Mouse (Mus musculus) frontal cortex, postnatal 10 days (tissue): ENCODE data around the gene Gtf3c1.

Experiments used
- DNase-seq, 2 experiments: peaks; one replicate each; pipeline ENCODE4 v3.0.0; 2022; ENCODE audit warnings: low spot score in 2 of 2, mixed read lengths in 1 of 2

The Gtf3c1 gene

DNA sequence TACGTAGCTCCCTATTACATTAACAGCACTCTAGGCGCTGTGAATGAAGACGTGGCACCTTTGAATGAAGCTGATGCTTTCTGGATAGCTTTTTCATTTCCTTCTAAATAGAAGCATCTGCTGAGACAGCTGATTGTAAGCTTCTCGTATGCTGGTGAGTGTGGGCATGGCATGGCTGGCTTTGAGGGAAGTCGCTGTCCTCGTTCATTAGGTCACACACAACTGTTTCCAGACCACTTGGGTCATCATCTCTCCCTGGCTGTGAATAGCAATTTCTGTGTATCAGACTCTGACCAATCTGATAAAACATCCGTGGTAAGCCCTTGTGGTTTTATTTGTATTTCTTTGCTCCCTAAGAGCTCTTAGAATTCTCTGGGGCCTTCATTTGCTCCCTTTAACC, 89.6 kb downstream of the Gtf3c1 start:
- DNase-seq, result no peak

DNA sequence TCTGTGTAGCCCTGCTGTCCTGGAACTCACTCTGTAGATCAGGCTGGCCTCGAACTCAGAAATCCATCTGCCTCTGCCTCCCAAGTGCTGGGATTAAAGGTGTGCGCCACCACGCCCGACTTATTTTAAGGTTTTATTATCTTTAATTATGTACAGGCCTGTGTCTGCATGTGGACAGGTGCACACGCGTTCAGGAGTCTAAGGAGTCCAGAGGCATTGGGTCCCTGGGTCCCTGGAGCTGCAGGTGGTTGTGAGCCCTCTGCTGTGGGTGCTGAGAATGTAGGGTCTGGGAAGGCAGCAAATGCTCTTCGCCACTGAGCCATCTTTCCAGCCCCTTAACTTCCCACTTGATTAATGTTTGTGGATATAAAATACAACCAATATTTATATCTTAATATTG, 92.1 kb downstream of the Gtf3c1 start:
- DNase-seq, result no peak

DNA sequence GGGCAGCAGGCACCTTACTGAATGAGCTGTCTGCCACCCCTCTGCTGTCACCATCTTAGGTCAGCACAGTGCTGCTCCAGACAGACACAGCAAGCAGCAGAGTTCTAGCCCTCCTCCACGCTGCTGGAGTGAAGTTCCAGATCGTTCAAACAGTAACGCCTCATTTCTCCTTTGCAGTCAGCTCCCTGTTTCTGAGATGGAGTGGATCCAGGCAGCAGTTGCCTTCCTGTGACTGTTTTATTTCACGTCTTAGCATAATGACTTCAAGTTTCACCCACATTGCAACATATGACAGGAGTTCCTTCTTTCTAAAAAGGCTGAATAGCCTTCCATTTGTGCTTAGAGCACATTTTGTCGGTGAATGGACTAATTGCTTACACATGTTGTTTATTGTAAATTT, 94.0 kb downstream of the Gtf3c1 start:
- no peak for DNase-seq

DNA sequence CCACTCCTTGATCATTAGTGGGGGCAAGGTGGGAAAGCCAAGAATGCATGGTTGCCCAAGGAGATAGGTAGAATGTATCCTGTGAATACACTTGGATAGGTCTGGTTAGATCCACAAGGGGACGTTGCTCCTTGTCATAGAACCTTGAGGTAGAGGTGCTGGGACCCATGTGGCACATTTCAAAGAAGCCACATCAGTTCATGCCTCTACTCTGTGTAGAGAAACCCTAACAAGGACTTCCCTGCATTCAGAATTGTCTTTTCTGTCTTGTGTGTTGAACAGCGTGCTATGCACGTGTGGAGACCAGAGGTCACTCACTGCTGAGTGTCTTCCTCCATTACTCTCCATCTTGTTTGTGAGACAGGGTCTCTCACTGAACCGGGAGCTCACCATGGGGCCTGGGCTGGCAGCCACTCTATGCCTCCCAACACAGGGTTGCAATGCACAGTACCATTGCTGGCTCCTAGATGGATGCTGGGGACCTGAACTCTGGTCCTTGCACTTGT, 99.3 kb downstream of the Gtf3c1 start:
- DNase-seq, result no peak

DNA sequence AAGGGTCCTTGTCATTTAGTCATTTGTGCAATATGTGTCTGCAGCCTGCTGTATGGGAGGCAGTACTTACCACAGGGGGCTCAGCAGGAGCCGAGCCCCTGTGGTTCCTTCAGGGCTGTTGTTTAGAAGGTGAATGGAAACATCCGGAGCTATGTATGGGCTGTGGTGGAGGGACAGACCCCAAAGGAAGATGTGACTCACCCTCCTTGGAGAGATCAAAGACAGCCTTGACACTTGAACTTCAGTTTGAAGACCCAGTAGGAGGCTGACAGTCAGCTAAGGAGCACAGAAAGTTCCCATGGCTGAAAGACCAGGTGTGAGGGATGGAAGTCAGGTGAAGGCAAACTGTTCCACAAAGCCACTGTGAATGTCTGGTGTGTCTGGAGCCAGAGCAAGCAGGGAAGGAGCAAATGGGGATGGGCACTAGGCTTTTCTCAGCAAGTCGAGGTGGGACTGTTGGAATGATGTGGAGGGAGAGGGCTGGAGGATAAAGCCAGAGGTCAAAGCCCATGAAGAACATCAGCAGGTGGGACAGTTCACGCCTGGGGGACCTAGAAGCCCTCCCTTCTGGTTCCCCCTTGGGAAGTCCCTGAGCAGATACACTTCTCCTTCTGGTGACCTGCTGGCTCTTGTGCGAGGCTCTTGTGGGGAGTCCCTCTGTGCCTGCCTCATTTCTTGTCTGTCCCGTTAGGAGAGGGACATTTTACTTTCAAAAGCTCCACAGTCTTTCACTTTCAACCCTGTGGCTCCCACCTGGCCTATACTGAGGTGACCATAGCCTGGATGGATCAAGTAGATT, 100.0 kb downstream of the Gtf3c1 start:
- no peak for DNase-seq

DNA sequence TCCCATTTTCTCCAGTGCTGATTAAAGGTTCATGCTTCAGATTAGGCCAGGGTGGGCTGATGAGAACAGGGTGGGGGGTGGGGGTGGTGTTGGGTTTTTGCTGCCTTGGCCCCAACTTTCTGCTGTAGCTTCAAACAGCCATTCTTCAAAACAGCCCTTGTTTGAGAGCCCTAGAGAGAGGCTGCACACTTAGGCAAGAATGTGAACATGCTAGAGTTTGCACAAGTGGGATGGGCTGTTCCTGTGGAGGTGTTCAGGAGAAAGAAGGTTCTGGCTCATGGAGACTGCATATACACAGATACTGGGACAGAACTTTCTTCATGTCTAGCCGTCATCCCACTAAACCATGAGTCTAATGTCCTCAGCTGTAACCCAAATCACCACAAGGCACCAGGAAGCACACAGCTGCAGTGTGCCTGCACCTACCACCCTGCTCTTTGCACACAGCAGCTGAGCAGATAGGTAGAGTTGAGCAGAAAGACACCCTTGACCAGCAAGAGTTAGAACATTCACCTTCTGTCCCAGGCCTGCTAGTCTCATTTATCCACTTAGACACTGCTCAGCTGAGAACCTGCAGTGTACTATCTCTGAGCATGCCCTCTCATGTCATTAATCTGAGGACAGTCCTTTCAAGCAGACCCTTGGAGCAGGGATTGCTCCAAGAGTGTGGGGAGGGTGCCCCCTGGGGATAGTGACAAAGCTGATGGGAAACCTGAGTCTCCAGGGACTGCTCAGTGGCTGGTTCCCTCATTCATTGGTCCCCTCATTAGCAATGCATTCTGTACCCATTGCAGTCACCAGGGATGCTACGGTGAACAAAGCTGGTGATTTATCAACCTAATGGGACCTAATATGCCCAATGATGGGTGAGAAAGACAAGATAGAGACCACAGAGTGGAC, 101.1 kb downstream of the Gtf3c1 start:
- DNase-seq, result no peak

DNA sequence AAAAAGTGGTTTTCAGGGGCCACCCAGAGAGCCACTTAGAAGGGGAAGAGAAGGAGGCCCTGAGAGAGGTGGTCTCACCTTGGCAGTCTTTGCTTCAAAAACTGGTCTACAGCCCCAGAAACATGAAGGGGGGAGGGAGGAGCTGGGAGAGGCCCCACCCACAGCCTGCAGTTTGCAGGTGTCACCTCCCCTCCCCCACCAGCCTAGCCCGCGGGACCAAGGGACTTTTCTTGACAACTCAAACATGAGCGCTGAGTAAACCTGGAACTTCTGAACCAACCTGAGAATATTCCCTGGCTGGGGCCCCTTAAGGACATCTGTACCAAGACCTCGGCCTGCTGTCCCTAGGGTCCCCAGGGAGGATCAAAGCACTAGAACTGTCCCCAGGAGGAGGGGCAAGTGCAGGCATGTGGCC, 101.8 kb downstream of the Gtf3c1 start:
- DNase-seq, result no peak

DNA sequence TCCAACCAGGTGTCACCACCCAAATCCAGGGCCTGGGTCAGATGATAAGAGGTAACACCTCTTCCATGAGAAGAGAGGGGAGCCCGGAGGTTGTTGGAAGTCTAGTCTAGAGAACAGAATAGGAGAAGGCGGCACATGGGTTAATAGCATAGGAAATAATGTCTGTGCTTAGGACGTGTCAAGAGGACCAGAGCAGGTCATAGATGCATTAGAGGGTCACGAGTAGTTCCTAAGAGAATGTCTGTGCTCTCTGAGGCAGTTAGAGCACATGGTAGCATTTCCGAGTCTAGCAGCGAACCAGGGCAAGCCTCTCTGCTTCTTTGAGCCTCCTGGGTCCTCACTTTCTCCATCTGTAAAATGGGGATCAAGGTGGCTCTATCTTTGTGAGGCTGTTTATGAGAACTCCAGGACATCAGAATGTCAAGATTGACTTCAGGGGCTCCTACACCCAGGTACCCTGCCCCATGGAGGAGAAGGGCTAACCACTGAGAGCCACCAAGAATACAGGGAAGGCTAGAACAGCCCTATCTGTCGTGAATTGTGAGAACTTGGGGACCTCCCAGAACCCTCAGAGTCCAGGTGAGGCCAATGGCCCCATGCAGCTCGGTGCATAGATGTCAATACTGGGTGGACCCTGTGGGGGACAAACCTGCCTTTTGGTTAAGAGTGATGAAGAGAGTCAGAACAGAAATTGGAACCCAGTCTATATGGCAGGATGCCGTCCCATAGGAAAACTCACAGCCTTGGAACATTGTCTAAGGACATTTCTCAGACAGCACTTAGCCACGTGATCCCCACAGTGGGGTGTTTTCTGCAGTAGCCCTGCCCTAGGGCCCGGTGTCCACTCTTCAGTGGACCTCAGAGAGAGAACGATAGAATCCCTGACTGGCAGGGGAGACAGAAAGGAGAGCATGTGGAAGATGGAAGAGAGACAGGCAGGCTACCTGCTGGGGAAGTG, 102.9 kb downstream of the Gtf3c1 start:
- no peak for DNase-seq

DNA sequence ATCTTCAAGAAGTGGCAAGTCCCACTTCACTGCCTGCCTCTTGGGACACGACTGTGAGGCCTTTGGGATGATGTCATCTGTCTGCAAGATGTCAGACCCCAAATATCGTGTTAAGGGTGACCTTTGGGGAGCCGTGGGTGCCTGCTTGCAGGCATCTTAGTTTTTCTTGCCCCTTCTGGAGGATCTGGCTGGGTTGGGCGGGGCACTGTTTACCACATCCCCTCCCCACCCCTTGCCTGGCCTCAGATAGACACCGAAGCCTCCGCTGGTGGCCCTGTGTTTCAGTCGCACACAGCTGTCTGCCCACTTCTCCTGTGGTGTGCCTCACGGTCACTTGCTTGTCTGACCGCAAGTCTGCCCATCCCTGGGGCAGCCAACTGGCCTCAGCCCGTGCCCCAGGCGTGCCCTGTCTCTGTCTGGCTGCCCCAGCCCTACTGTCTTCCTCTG, 104.4 kb downstream of the Gtf3c1 start, which contains the start of gene Il21r:
Il21r (plus strand) TSS at position 245 of the 447 bp plus-strand sequence.
- DNase-seq, result peak in 1 of 2 experiments; percentile 43

DNA sequence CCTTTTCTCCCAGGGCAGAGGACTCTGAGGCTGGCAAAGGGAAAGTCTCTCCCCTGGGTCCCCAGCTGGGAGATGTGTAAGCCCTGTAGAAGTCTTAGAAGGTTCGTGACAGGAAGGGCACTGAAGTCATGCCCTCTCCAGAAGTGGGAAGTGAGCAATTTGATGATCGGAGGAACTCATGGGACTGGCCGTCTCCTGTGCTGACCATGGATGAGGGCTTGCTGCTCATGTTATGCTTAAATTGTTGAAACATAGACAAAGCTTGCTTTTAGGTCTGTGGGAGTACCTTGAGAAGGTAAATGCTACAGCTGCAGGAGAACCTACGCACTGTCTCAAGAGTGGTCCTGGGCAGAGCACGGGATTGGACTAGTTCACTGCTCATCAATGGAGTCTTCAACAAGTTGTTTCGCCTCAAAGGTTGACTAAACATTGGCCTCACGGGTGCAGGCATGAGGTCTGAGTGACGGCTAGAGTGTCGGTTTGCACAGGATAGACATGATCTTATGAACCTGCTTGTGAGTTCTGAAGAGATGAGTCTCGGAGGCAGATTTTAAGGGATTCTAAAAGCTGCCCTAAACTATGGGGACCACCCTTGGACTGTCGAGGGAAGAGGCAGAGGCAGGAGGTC, 105.6 kb downstream of the Gtf3c1 start:
- DNase-seq, result no peak

DNA sequence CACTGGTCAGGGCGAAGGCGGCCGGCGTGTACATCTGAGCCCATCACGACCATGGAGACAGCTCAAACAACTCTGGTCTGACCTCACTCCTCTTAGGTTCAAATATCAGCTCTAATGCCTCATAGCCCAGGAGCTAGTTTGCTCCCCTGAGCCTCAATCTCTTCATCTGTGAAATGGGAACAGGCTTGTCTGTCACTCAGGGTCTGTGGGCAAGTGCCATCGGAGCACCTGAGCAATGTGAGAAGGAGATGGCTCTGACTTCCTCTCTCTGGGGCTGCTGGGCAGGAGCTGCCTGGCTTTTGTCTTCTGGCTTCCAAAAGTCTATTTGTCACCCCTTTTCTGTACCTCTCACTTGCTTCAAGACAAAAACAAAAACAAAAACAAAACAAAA, 106.3 kb downstream of the Gtf3c1 start:
- DNase-seq, result no peak

DNA sequence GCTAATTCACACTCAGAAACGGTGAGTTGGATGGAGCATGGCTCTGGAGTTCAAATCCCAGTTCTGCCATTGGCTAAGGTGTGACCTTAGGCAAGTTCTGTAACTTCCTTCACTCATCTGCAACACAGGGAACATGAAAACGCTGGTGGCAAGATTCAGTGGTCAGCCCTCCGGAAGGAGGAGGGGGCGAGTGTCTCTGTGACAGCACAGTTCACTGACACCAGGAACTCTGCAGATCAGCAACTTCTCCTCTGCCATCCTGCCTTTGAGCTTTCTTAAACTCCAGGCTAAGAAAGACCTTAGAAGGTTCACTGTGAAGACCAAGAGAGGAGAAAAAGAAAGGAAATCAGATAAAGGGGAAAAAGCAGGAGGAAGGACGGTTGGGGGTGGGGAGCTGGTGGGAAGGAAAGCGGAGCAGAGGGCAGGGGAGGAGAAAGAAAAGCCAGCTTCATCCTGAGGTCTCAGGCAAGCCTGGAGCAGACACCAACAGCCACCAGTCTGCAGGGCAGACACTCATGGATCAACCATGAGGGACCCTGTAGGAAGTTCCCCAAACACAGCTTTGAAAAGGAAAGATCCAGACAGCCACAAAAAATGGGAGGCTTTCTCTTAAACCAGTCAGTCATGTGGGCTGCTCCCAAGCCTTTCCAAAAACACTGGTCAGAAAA, 106.8 kb downstream of the Gtf3c1 start:
- DNase-seq, result no peak

DNA sequence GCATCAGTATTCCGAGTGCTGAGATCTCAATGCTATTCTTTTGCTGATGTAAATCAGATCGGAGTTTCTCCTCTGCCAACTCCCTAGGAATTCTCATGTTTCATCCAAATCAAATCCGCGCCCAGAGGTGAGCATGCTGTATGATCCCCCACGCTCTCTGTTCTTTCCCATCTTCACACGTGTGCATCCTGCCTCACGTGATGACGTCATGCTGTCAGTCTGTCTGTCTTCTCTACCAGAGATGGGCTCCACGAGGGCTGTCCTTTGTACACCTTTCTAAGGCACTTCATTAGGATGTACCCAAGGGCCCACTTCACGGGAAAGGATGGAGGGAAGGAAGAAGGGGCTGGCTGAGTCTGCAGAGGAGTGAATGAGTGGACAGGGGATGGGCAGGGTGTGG, 107.4 kb downstream of the Gtf3c1 start:
- DNase-seq, result no peak

DNA sequence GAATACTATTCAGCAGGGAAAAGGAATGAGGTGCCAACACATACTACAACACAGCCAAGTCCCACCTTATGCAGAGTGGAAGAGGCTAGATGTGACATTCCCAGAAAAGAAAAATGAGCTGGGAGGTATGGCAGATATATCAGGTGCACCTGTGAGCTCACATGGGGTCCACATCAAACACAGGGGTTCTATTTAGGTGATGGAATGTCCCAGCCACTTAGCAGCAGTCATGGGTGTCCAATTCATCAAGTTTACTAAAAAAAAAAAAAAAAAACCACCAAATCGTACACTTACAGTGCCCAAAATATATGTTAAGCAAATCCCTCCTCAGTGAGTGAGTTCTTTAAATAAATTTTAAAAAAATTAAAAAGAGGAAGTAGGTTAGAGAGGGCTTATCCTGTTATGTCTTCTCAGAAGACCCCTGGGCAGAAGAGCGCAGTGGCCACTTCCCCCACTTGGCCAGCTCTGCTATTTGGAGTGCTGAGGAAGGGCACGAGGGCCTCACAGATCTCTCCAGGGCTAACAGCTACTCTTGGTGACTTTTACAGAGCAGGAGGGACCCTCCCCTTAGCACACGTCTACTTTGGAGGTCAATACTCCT, 108.1 kb downstream of the Gtf3c1 start:
- DNase-seq, result no peak

DNA sequence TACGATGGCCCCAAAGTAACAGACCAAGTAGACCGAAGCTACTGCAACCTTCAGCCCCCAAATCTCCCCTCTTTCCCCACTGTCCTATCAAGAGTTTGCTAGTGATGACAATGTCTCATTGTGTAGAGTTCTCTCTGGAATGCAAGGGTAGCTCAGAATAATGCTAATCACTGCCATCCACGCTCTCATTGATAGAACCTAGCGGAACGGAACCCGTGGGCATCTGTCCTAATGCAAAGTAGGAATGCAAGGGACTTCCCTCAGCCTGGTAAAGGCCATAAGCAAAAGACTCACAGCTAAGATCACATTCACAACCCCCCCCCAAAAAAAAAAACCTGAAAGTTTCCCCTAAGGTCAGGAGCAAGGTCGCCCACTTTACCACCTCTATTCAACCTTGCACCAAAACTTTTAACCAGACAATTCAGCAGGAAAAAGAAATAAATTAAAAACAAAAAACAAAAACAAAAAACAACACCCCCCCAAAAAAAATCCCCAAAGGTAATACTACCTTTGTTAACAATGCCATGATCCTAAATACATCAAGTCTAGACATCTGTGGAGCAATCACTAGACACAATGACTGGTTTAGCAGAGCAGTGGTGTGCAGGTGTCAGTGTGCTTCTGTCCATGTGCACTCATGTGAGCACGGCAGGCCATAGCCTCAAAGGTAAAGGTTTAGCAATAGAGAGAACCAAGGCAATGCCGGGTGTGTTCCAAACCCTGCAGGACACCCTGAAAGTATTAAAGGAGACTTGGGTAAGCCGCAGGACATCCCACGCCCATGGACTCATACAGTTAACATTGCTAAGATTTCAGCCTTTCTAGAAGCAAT, 109.8 kb downstream of the Gtf3c1 start:
- DNase-seq, result no peak

DNA sequence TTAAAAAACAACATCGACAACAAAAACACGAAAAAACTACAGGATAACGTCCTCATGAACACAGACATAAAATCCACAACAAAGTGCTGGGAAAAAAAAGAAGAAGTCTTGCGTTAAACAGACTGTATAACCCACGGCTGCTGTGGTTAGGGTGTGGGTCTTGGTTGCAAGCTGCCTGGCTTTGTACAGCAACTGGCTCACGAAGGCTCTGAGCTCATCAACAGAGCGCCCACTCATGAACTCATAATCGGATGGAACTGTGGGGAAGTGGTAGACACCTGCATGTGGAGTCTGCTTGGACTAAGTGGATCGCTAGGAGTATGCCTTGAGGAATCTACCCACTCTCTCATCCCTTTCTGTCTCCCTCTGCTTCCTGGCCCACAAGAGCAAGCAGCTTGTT, 110.5 kb downstream of the Gtf3c1 start:
- DNase-seq, result no peak

DNA sequence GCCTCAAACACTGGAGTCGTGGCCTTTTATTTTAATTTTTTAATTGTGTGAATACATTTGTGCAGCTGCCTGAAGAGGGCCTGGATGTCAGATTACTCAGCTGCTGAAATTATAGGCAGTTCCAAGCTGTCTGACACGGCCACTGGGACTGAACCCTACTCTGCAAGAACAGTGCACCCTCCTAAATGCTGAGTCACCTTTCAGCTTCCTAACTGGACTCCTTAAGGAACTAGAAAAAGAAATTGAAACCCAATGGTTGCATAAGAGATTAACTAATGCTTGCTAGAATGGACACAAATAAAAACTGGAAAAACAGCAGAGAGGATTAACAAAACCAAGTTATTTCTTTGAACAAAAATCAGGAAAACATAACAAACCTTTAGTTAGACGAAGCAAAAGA, 111.2 kb downstream of the Gtf3c1 start:
- DNase-seq, result no peak

DNA sequence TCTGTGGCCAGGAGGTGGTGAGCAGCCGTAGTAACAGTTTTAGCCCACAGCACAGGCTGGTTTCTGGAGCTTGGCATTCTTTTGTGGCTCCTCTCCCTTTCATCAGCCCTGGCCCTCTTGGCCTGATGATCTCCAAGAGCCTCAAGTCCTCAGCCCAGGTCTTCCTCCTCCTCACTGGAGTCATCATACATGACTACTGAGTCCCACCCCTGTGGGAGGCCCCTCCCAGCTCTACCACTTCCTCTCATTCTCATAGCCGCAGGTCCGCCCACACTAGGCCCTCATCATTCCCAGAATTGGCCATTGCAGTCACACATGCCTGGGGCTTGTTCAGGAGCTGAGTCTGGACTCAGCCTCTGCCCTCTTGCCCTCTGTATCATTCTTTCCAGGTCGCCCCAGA, 113.7 kb downstream of the Gtf3c1 start:
- no peak for DNase-seq
